Mouse (Mus musculus) urinary bladder, postnatal 4 days (tissue): ENCODE results near the gene Hist1h1e.
"Not testable (repeated sequence)": the region's sequence is repeated elsewhere in the genome, so short reads cannot be mapped to it uniquely, and the experiment has no call there.

Source experiments
- DNase-seq, 2 experiments: peaks; one replicate each; pipeline ENCODE4 v3.0.0; 2021 to 2022; ENCODE audit warnings: low spot score in 2 of 2

The Hist1h1e gene

DNA sequence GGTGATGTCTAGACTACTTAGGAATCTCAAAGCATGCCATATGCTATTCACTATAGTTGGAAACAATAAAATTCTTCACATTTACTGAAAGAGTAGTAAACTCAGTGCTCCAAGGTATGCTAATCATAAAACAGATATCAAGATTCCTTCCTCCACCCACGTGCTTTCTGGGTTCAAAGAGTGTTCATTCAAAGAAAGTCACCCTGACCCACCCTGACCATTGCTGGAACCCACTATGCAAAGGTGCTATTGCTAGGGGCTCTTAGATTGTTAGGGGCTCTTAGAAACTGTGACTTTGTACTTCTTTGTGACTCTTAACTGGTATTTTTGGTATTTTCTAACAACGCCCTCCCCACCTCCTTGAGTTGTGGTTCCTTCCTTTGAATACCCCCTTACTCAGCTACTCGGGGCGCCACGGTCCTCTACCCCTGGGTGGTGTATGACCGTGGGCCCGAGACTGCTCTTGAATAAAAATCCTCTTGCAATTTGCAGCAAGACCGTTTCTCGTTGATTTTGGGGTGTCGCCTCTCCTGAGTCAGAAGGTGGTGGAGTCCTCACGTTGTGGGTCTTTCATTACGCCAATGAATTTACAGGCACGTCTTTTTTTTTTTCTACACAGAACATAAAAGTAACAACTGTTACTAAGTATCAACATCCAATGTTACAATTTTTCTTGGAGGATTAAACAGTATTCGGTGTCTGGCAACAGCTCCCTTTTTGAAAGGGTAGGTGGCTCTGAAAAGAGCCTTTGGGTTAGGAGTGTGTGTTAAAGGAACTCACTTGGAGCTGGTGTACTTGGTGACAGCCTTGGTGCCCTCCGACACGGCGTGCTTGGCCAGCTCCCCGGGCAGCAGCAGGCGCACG, 49.1 kb downstream of the Hist1h1e start:
- DNase-seq, result not testable (repeated sequence)

DNA sequence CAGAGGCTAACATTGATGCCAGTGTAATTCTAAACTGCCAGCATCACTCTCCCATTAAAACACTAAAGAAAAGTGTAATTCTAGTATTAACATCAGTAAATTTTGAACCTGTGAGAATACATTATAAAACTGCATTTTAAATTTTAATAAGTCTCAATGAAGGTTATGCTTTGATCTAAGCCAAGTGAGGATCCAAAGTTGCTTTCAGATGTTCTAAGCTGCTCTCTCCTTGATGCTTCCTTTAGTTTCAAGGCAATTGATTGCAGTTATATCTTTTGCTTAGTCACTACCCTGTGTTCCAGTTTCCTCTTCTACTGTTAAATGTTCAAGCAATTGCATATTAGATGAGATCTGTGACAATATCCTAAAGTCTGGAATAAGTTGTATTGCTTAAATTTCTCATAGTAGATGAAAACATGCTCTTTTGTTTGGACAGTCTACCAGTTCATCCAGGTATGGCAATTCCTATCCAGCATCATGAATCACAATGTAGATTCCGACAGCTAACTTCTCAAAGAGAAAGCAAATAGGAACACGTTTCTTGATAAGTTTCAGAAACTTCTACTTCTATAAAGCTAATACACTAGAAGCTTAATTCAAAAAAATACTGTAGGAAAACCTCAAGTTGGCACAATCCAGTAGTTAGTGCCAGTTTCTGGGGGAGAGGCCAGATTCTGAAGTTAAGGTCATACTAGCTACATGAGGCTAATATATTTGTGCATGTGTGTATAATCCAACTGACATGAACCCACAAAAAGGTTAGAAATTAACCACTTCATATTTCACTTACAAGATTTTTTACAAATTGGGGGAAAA, 49.9 kb downstream of the Hist1h1e start:
- DNase-seq, result no peak

GRCm38 (mm10) chr13:23571504-23572217, 50.7 kb downstream of the Hist1h1e start:
- not testable (repeated sequence) for DNase-seq

- DNase-seq, result peak in 1 of 2 experiments; percentile 60
Measured at GRCm38 (mm10) chr13:23571022-23571503, 51.3 kb downstream of the Hist1h1e start, which contains the start of the genes Hist1h2ae and Hist1h2bg. Hist1h2ae (minus strand) TSS chr13:23571220. Hist1h2bg (plus strand) TSS chr13:23571396.
